Mouse (Mus musculus): Measurements from ENCODE around the gene C130050O18Rik. TPM values are rescaled to one million over a fixed set of nuclear protein-coding genes. Genes with fewer than 3 reads are reported as not detected.

The C130050O18Rik gene
- polyA plus RNA-seq, 1 experiment from 2014 or later: 0.24 TPM

DNA sequence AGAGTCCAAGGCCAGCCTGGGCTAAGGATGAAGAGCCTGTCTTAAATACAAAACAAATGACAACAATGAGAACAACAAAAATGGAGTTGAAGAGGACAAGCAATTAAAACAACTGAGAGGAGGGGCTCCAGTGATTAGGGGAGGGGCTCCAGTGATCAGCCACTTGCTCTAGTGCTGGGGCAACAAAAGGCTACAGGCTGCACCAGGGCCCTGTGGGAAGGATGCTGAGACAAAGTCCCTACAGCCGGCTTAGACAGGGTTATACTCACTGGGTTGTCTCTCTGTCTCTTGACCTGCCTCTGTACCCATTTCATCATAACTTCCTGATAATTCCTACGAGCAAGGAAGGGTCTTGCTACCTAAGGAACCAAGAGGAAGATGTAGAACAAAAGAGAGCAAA, 13.0 kb downstream of the C130050O18Rik start:
- TF ChIP-seq CTCF (IDR thresholded peaks at IDR 0.05): no peak
- ChIA-PET POLR2A (no interaction called here), CTCF (no interaction called here)
- in situ Hi-C loops (cut with MboI; ENCODE audit: low pct_unique_long_range_greater_than_20kb): no loop called here
- DNase-seq (ENCODE audit: low read depth, low spot score) (no peak), ATAC-seq (no peak)
- no peaks in the 10 kb centered on the region for H3K27me3 ChIP-seq

DNA sequence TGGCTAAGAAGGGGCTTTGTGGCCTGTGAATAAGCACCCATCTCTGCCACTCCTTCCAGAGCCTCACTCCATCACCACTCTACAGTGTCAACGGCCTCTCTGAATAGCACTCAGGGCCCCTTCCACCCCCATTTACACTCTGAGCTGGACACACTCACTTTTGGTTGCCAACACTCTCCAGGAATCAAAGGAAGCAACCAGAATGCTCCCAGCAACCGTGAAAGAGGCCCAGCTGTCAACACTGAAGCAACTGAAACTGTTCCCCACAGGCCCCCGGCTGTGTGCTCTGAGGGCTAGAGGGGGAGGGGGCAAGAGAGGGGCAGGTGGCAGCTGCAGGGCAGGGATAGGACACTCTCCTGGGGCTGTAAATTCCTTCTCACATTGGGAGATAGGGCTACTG, 13.6 kb downstream of the C130050O18Rik start:
- no peaks in the 10 kb centered on the region for H3K27me3 ChIP-seq
- DNase-seq (ENCODE audit: low read depth, low spot score) (no peak), ATAC-seq (no peak)
- in situ Hi-C loops (cut with MboI; ENCODE audit: low pct_unique_long_range_greater_than_20kb): no loop called here
- ChIA-PET POLR2A (no interaction called here), CTCF (no interaction called here)
- no peak for TF ChIP-seq CTCF (IDR thresholded peaks at IDR 0.05)

DNA sequence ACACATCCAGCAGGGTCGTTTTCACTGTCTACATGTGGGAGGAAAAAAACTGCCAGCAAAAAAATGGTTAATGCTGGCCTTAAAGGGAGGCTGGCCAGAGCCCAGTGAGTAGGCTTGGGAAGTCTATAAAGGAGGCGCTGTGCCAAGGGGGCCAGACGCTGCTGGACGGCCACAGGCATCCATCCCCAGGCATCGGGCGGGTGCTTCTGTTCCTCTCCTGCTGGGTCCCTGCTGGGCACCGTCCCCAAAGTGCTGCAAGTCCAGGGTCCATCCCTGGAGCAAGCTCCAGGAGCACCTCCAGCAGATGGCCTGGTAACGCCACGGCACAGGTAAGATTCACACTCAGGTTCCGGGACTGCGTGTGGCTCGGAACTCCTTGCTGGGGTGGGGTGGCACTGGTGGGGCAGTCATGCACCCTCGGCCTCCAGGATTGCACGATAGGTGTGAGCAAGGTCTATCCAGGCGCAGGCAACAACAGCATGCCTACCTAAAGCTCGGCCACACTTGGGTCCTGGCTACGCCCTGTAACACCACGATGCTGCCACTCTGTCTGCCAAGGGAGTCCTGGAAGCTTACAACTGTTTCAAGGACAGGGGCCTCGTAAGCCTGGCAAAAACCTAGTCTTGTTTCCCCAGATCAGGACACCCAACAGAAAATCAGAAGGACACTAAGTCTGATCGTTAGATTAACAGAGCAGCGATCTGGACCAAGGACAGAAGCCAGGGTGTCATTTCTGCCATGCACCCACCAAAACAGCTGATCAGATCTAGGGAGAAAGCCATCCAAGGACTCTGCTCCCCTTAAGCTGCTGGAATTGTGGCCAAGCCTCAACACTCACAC, 18.2 kb downstream of the C130050O18Rik start, which contains the start of gene Gper1:
TSS of gene Gper1 (plus strand) at position 126 of the 840 bp plus-strand sequence.
- ChIA-PET POLR2A (no interaction called here), CTCF (interaction anchor here (0.9 to 1.7 kb wide), 4 partner anchors 9 to 27 kb away, joined by 3 to 6 read pairs (median 4); no protein-coding TSS in a partner anchor)
- in situ Hi-C loops (cut with MboI; ENCODE audit: low pct_unique_long_range_greater_than_20kb): no loop called here
- ATAC-seq (peak; percentile 29), DNase-seq (ENCODE audit: low read depth, low spot score) (no peak)
- no peak for TF ChIP-seq CTCF (IDR thresholded peaks at IDR 0.05)
- H3K27me3 ChIP-seq: no peaks in the 10 kb centered on the region

DNA sequence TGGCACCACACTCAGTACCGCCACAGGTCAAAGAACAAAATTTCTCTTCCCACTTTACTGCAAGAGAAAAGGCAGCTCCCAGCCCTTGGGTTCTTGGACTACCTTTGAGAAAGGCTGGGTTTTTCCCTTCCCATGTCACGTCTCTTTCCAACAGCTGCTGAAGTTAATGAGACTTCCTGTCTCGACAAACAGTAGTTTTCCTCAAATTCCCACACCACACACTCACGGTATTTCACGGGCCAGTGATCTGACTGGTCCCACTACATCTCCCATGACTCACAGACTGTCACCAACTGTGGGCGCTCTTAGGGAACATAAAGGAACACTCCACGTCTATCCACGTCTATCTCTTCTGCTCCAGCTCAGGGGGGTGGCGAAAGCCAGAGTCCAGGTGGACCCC, 20.1 kb downstream of the C130050O18Rik start:
- ATAC-seq (no peak), DNase-seq (ENCODE audit: low read depth, low spot score) (peak; percentile 82)
- in situ Hi-C loops (cut with MboI; ENCODE audit: low pct_unique_long_range_greater_than_20kb): no loop called here
- POLR2A ChIA-PET: interaction anchor here (1.4 kb wide), 1 partner anchor 14 kb away, joined by 4 read pairs; no protein-coding TSS in a partner anchor
- no peaks in the 10 kb centered on the region for H3K27me3 ChIP-seq
- TF ChIP-seq CTCF (IDR thresholded peaks at IDR 0.05): no peak
- CTCF ChIA-PET: interaction anchor here (1.3 to 2.1 kb wide), 3 partner anchors 16 to 71 kb away, joined by 3 to 8 read pairs (median 3); no protein-coding TSS in a partner anchor

DNA sequence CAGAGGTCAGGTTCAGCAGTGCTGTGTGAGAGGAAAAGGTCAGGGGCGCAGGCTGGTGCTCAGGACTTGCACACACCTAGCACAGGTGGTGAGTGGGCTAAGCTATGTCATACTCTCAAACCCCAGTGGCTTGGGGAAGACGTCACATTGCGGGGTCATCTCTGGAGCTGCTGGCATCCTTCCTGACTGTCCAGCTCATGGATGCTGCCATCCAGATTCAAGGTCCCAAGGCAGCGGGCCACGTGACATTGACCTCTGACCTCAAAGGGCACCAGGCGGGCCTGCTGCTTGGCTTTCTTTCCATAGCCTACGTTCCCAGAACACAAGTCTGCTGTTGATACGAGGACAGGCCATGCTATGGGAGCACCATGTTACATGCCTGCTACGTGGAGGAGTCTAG, 21.9 kb downstream of the C130050O18Rik start:
- DNase-seq (ENCODE audit: low read depth, low spot score): no peak
- in situ Hi-C loops (cut with MboI; ENCODE audit: low pct_unique_long_range_greater_than_20kb): no loop called here
- CTCF ChIA-PET: interaction anchor here (2.5 kb wide), 1 partner anchor 33 kb away, joined by 7 read pairs; the partner anchor contains the start of gene 3110082I17Rik
- ATAC-seq: no peak
- no peaks in the 10 kb centered on the region for H3K27me3 ChIP-seq
- TF ChIP-seq CTCF (IDR thresholded peaks at IDR 0.05): no peak
- POLR2A ChIA-PET: no interaction called here

DNA sequence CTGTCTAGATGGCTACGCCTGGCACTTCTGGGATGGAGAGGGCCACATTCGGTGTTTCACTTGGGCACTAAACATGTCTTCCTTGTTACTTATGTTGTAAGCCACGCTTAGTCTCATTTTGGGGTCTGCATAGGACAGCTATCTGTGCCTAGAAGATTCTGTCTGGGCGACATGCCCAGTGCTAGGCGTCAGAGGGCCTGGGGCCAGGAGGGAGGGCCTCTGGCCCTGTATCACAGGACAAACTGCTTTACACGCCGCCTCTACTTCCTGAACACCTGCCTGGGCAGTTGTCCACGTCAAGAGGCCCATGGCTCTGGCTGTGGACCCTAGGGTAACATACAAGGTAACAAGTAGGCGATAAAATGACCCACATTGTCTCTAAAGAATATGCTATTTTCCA, 22.9 kb downstream of the C130050O18Rik start:
- no peaks in the 10 kb centered on the region for H3K27me3 ChIP-seq
- DNase-seq (ENCODE audit: low read depth, low spot score) (no peak), ATAC-seq (no peak)
- in situ Hi-C loops (cut with MboI; ENCODE audit: low pct_unique_long_range_greater_than_20kb): no loop called here
- POLR2A ChIA-PET: no interaction called here
- TF ChIP-seq CTCF (IDR thresholded peaks at IDR 0.05): no peak
- CTCF ChIA-PET: interaction anchor here (0.8 to 2.5 kb wide), 2 partner anchors 19 to 32 kb away, joined by 3 to 7 read pairs; partner anchors contain the start of gene 3110082I17Rik

DNA sequence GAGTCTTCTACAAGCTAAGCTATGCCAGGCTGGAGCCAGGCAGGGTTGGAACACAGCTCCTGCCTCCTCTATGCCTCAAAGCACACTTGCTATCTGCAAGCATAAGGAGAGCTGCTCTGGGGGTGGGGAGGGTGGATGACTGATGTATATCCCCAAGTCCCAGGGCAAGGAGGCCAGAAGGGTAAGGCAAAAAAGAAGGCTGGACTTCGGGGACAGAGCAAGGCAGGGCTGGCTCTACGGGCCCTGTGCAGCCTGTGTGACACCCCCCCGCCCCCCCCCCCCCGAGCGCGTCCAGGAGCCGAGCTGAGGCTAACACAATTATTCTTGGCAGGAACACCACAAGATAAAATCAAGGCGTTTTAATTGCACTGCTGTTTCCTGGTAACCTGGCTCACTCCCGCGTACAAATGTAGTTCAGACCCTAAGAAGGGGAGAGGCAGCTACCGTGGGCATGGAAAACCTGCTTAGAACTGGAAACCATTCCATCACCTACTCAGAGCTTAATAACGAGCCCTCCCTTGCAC, 24.8 kb downstream of the C130050O18Rik start:
- no peak for DNase-seq (ENCODE audit: low read depth, low spot score)
- peak; percentile 13 for ATAC-seq
- TF ChIP-seq CTCF (IDR thresholded peaks at IDR 0.05): no peak
- ChIA-PET POLR2A (no interaction called here), CTCF (no interaction called here)
- no peaks in the 10 kb centered on the region for H3K27me3 ChIP-seq
- in situ Hi-C loops (cut with MboI; ENCODE audit: low pct_unique_long_range_greater_than_20kb): no loop called here

DNA sequence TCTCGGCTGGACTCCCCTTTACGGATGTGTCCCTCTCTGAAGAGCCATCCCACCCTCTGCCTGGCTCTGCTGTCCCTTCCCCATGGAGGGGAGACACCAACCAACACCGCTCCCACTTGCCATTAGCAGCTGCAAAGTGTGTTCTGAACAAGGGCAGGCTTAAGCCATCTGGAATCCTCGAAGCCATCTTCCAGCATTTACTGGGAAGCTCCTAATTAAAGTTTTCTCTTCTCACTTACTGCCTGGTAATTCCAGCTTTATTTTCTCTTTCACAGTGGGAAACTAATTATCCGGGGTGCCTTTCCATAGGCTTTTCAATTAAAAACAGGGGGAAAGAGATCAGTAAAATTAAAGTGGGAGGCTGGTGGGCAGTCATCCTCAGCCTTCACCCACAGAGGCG, 27.3 kb downstream of the C130050O18Rik start:
- in situ Hi-C loops (cut with MboI; ENCODE audit: low pct_unique_long_range_greater_than_20kb): no loop called here
- ATAC-seq: no peak
- POLR2A ChIA-PET: no interaction called here
- CTCF ChIA-PET: no interaction called here
- no peaks in the 10 kb centered on the region for H3K27me3 ChIP-seq
- no peak for DNase-seq (ENCODE audit: low read depth, low spot score)
- no peak for TF ChIP-seq CTCF (IDR thresholded peaks at IDR 0.05)

DNA sequence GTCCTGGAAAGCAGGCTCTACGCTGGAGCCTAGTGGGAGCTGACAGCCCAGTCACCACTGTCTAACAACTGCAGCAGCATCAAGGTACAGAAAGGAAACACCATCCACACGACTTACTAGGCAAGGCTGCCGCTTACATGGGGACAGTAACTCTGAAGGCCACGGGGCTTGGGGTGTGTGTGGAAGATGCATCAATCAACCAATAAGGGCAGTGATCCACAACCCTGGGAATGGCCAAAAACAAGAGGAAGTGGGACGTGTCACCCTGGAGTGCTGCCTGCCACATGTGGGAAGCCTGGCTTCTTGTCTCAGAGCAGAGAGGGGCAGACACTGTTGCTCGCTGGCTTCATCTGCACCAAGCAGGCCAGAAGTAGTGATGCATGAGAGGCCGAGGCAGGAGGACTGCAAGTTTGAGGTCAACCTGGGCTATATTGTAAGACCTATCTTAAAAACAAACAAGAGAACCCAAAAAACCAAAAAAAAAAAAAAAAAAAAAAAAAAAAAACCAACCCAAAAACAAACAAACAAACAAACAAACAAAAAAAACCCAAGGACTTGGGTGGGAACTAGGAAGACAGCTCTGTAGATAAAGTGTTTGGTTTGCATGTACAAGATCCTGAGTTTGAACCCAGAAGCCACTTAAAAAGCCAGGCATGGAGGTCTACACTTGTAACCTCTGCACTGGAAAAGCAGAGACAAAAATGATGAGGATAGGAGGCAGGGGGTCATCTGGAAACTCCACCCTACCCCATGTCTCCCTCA, 27.8 kb downstream of the C130050O18Rik start:
- in situ Hi-C loops (cut with MboI; ENCODE audit: low pct_unique_long_range_greater_than_20kb): no loop called here
- no peak for DNase-seq (ENCODE audit: low read depth, low spot score)
- ChIA-PET POLR2A (no interaction called here), CTCF (no interaction called here)
- H3K27me3 ChIP-seq: no peaks in the 10 kb centered on the region
- no peak for ATAC-seq
- TF ChIP-seq CTCF (IDR thresholded peaks at IDR 0.05): no peak

DNA sequence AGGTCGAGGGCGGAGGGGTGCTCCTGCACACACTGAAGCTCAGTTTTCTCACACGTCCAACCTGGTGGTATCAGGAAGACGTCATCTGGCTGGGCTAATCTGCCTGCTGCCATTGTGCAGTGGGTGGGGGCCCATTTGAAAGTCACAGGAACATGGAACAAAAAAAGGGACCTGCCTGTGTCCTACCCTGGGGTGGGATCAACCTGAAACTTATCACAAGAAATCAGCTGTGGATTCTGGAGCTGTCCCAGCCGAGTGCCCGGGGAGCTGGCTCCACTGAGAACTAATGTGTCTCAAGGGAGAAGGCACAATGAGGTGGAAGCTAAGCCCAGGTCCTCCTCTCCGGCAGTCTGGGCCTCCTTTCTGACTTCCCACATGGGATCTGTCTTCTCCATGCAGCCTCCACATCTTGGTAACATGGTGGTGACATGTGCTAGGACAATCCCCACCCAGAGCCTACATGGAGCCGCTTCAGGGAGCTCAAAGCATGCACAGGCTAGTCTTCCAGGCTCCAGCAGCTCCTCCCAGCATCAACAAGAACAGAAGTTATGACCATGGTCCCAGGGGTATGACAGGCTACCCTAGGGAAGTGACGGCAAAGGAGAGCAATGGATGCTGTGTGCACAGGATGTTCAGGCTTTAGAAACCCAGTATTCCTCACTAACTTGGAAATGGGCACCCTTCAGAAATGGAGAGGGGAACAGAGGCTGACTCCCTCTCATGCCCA, 28.9 kb downstream of the C130050O18Rik start:
- in situ Hi-C loops (cut with MboI; ENCODE audit: low pct_unique_long_range_greater_than_20kb): no loop called here
- ChIA-PET CTCF (no interaction called here), POLR2A (no interaction called here)
- TF ChIP-seq CTCF (IDR thresholded peaks at IDR 0.05): no peak
- ATAC-seq: no peak
- no peaks in the 10 kb centered on the region for H3K27me3 ChIP-seq
- DNase-seq (ENCODE audit: low read depth, low spot score): no peak
